Mouse (Mus musculus) urinary bladder, postnatal 10 days (tissue): ENCODE results near the gene Kcnab3.

Experiments used
- DNase-seq: peaks from one replicate; pipeline ENCODE4 v3.0.0; 2022; ENCODE audit warnings: low spot score

The Kcnab3 gene

DNA sequence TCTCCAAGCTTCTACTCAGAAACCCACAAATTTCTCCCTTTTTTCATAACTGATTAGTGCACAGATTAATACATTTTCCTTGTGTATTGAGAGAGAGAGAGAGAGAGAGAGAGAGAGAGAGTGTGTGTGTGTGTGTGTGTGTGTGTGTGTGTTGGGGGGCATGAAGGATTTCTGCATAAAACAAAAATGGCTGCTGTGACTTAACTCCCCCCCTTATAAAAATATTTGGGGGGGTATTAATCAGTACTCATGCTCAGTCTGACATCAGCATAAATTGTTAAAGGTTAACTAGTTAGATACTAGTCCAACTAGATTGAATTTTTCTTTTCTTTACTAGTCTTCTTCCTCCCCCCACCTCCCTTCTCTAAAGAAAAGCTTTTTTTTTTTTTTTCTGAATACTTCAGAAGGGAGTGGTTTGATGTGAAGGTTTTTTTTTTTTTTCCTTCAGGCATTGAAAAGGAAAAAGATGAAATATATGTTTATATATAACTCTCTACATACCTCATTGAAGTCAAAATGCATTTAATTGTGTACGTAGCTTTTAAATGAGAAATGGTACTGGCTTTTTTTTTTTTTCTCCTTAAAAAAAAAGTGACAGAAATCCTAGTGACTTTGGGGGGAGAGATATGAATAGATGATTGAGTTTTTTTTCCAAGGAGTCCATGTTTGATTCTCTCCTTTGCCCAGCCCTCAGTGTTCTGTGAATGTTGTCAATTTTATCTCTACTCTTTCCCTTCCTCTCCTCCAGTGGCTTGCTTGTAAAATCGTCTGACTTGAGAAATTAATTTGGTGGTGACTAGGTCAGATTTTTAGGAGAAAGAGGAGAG is 44.1 kb downstream of the Kcnab3 start:
- DNase-seq: no peak

- DNase-seq: no peak
These were observed 44.8 kb downstream of the Kcnab3 start for GRCm38 (mm10) chr11:69370817-69371215.

- DNase-seq: no peak
These were observed 45.5 kb downstream of the Kcnab3 start for GRCm38 (mm10) chr11:69371601-69372000.

DNA sequence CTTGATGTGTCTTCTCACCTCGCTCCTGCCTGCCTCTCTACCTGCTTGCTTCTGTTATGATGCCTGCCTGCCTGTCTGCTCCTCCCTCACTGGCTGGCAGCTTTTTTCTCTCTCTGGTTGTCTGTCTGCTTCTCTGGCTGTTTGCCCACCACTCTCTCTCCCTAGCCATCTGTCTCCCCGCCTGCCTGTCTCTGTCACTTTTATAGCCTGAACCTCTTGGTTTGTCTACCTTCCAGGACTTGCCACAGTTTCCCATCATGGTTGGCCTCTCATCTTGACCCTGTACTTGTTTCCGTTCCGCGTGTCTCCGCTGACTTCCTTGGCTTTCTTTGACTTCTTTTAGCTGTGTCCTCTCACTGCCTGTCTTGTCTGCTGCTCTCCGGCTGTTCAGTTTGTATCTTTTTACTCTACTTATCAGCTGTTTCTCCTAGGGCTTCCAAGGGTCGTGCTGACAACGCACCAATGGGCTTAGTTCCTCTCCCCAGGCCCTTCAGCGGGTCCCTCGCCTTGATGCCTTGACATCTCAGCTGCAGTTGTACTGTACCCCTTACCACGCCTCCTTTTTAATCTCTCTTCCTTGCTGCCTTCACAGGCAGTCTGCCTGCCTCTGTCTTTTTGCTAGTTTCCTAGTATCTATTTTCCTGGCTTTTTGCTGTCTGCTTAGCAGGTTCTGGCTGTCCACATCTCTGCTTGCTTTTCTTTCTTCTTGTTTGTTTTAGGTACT is 46.2 kb downstream of the Kcnab3 start:
- DNase-seq: no peak

DNA sequence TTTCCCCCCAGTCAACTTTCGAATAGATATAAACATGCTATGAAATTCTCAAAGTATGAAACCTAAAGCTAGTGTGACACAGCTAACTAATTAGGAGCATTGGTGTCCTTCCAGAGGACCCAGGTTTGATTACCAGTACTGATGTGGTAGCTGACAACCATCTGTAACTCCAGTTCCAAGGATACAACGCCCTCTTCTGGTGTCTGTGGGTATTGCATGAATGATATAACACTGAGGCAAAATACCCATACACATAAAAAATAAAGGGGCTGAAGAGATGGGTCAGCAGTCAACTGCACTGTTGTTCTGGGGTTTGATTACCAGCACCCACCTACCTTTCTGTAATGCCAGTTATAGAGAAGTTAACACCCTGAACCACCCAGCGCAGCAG is 46.7 kb downstream of the Kcnab3 start:
- DNase-seq: no peak

- no peak for DNase-seq
These were observed 47.3 kb downstream of the Kcnab3 start for GRCm38 (mm10) chr11:69373223-69373965.

- DNase-seq: no peak
These were observed 49.6 kb downstream of the Kcnab3 start for GRCm38 (mm10) chr11:69375646-69376045.

DNA sequence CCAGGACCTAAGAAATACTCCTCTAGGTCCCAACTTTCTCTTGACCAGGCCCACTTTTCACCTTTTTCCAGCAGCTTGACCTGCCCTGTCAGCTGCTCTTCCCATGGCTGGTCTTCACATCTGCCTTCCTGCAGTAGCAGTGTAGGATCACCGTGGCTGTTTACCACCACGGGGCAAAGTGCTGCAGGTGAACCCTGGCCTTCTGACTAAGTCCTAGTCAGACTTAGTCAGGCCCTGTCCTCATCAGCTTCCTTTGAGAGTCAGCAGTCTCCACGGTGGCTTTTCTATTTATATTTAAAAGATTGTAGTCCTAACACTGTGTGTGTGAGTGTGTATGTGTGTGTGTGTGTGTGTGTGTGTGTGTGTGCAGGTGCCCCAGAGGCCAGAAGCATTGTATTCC is 51.7 kb downstream of the Kcnab3 start:
- no peak for DNase-seq

GRCm38 (mm10) chr11:69379600-69379999 is 53.5 kb downstream of the Kcnab3 start:
- DNase-seq: no peak

DNA sequence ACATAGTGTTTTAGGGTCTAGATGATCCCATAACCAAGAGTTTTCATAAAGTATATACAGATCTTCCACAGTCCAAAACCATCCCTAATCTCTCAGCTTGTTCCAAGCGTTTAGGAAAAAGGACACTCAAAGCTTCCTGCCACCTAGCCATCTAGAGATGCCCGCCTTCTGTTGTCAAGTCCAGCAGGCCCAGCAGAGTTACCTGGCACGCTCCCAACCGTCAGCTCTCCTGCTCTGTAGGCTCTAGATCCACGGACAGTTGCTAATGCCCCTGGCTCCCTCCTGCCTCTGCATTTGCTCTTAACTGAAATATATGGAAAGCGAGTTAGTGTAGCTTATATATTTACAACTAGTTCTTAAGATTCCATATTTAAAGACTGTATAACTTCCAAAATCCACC is 55.3 kb downstream of the Kcnab3 start:
- DNase-seq: no peak
